Mouse (Mus musculus): ENCODE measurements around the gene Cd81. TPM values are rescaled to one million over a fixed set of nuclear protein-coding genes. Genes with fewer than 3 reads are reported as not detected.
A peak's percentile ranks its signal among the peaks of the same experiment; 100 is the strongest.

Cd81 gene
- total RNA-seq (2018; cell fraction: chromatin; rRNA removed), result 100 to 1,000 TPM in 1 of 26 experiments, 10 to 100 TPM in 25; 16.9 to 122 (median 35.5) TPM
- 100 to 1,000 TPM; 101 to 168 (median 133) TPM for total RNA-seq (2018; cell fraction: cytosol; rRNA removed)
- 100 to 1,000 TPM in 16 of 26 experiments, 10 to 100 TPM in 10; 64.2 to 209 (median 121) TPM for total RNA-seq (2018; cell fraction: nucleus; rRNA removed)
- polyA plus RNA-seq (2018), result 105 to 150 TPM (median 143 TPM) in 3 replicates

DNA sequence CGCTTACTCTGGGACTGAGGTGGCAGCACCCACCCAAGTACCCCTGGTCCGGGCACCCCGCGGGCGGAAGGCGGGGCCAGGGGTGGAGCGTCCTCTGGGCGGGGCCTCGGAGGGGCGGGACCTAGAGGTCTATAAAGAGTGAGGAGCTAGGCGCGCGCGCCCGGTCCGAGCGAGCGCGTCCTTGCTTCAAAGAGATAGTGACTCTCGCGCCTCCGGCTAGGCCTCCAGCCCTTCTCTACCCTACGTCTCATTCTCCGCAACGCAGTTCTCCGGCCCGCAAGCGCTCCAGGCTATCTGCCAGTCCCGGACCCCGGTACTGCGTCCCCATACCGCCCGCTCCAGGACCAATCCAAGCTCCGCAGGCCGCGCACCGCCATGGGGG is at the start of gene Cd81:
Gene Cd81, plus strand, starts transcription at position 114 of the 382 bp plus-strand sequence.
- peak within 1 kb of the TSS; percentile 61 for H3K27ac ChIP-seq
- 1% methylated on average over 37 of the region's 37 CpGs for WGBS (ENCODE audit: missing documents)
- H3K79me2 ChIP-seq (ENCODE audit: inconsistent target), result peaks cover 45% of the 10 kb centered on the region
- peak within 1 kb of the TSS; percentile 69 for H3K4me3 ChIP-seq (ENCODE audit: inconsistent target)
- H3K36me3 ChIP-seq (ENCODE audit: inconsistent target), result no peaks in the 10 kb centered on the region

DNA sequence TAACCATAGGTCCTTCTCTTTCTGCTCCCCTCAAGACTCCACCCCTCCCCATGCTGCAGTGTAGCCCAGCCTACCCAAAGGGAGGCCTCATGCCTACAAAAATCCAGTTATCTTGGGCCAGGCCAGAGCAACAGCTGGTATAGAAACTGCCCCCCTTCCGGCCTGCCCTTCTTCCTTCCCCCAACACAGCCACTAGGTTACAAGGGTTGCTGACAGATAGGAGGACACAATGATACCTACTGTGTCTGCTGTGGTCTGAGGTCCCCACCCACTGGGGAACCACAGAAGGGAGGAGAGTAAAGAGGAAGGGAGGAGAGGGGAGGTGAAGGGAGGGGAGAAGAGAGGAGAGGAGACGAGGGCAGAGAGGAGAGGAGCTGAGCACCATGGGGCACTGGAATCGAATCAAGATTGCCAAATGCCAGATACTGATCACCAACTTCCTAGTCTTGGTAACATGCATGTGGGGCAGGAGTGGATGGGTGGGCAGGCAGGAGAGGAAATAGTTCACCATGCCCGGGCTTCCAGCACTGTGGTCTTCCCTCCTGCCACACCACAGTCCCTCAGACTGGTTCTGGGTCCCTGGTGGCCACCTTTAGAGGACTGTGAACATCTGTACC is 47.7 kb upstream of the Cd81 start, which contains the start of gene Tspan32:
Gene Tspan32, plus strand, starts transcription at position 320 of the 617 bp plus-strand sequence.
- Histone ChIP-seq H3K27ac (peak within 1 kb of the TSS; percentile 83), H3K36me3 (ENCODE audit: inconsistent target) (no peaks in the 10 kb centered on the region), H3K79me2 (ENCODE audit: inconsistent target) (peaks cover 19% of the 10 kb centered on the region), H3K4me3 (ENCODE audit: inconsistent target) (peak within 1 kb of the TSS; percentile 53)
- WGBS (ENCODE audit: missing documents), result 24% methylated on average over 4 of the region's 4 CpGs

GRCm38 (mm10) chr7:143005344-143006096 is 47.0 kb upstream of the Cd81 start:
- Histone ChIP-seq H3K27ac (peak overlapping the region; percentile 83), H3K79me2 (ENCODE audit: inconsistent target) (peaks cover 19% of the 10 kb centered on the region), H3K4me3 (ENCODE audit: inconsistent target) (peak overlapping the region; percentile 53), H3K36me3 (ENCODE audit: inconsistent target) (no peaks in the 10 kb centered on the region)
- 16% methylated on average over 6 of the region's 6 CpGs for WGBS (ENCODE audit: missing documents)

GRCm38 (mm10) chr7:143006097-143006755 is 46.3 kb upstream of the Cd81 start:
- Histone ChIP-seq H3K27ac (peak overlapping the region; percentile 83), H3K4me3 (ENCODE audit: inconsistent target) (peak overlapping the region; percentile 53), H3K79me2 (ENCODE audit: inconsistent target) (peaks cover 19% of the 10 kb centered on the region), H3K36me3 (ENCODE audit: inconsistent target) (no peaks in the 10 kb centered on the region)
- 24% methylated on average over 2 of the region's 2 CpGs for WGBS (ENCODE audit: missing documents)

DNA sequence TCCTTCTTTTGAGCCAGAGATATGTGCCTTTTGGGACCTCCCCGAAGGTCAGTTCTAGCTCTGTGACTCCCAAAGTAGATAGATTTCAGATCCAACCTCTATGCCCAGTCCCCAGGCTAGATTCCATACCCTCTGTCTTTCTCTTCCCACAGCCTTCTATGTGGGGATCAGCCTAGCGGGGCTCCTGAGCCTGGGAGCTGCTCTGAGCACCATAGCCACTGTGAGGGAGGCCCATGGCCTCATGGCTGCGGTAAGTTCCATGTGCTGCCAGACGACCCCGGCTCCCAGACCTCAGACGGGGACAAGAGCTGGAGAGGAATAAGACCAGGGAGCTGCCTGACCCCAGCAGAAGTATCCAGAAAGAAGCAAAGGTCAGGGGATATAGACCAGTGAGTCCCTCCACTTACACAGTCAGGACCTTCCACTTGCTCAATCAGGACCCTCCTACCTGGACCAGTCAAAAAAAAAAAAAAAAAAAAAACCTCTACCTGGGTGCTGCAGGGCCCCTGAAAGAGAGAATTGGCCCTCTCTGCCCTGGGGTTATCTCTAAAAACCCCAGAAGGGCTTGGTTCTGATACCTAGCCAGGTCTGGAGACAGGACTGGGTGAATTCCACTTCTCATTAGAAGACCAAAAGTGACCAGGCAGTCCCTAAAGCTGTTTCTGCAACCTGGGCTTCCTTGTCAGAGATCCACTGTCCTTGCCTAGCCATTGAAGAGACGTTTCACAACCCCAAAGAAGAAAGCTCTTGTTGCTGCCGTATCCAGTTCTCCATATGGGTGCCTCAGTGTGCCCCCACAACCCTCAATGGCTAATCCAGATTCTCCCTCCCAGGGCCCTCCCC is 45.6 kb upstream of the Cd81 start:
- peaks cover 19% of the 10 kb centered on the region for H3K79me2 ChIP-seq (ENCODE audit: inconsistent target)
- H3K36me3 ChIP-seq (ENCODE audit: inconsistent target), result no peaks in the 10 kb centered on the region
- peak overlapping the region; percentile 83 for H3K27ac ChIP-seq
- 46% methylated on average over 8 of the region's 8 CpGs for WGBS (ENCODE audit: missing documents)
- peak overlapping the region; percentile 53 for H3K4me3 ChIP-seq (ENCODE audit: inconsistent target)

GRCm38 (mm10) chr7:143007599-143008369 is 44.8 kb upstream of the Cd81 start:
- Histone ChIP-seq H3K79me2 (ENCODE audit: inconsistent target) (peaks cover 19% of the 10 kb centered on the region), H3K27ac (peak overlapping the region; percentile 83), H3K4me3 (ENCODE audit: inconsistent target) (peak overlapping the region; percentile 53), H3K36me3 (ENCODE audit: inconsistent target) (no peaks in the 10 kb centered on the region)
- 13% methylated on average over 16 of the region's 17 CpGs for WGBS (ENCODE audit: missing documents)

- H3K79me2 ChIP-seq (ENCODE audit: inconsistent target), result peaks cover 19% of the 10 kb centered on the region
- H3K36me3 ChIP-seq (ENCODE audit: inconsistent target), result no peaks in the 10 kb centered on the region
- peak overlapping the region; percentile 10; the same call in 1 of the 2 replicates for H3K4me3 ChIP-seq (ENCODE audit: inconsistent target)
- 28% methylated on average over 8 of the region's 8 CpGs for WGBS (ENCODE audit: missing documents)
- H3K27ac ChIP-seq, result peak overlapping the region; percentile 83
Observed at GRCm38 (mm10) chr7:143008370-143008926, 44.1 kb upstream of the Cd81 start.

DNA sequence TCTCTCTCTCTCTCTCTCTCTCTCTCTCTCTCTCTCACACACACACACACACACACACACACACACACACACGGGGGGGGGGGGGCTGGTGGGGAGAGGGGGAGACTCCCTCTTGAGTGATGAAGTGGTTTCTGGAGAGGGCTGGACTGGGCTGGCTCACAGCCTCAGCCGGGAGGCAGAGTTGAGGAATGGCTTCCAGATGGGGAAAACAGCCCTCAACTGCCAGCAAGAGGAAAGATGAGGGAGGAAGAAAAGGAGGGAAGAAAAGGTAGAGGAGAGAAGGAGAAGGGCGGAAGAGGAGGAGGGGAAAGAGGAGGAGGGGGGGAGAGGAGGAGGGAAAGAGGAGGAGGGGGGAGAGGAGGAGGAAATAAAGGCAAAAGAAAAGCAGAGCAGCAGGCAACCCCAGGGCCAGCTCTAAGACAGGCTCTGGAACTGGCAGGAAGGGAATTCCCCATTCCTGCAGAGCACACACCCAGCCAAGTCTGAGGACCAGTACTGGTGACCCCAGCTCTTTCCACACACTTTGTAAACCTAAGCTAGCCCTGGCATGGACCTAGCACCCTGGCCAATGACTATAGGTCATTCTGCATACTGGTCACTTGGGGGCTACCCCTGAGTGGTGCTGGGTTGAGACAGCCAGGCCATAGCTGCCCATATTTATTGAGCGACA is 43.4 kb upstream of the Cd81 start:
- Histone ChIP-seq H3K79me2 (ENCODE audit: inconsistent target) (peaks cover 19% of the 10 kb centered on the region), H3K4me3 (ENCODE audit: inconsistent target) (no peak overlapping the region; the same call in 1 of the 2 replicates), H3K27ac (peak overlapping the region; percentile 83; the same call in 1 of the 2 replicates), H3K36me3 (ENCODE audit: inconsistent target) (no peaks in the 10 kb centered on the region)
- WGBS (ENCODE audit: missing documents), result 74% methylated on average over 3 of the region's 4 CpGs

- Histone ChIP-seq H3K36me3 (ENCODE audit: inconsistent target) (no peaks in the 10 kb centered on the region), H3K79me2 (ENCODE audit: inconsistent target) (peaks cover 19% of the 10 kb centered on the region), H3K4me3 (ENCODE audit: inconsistent target) (no peak overlapping the region), H3K27ac (no peak overlapping the region)
- 46% methylated on average over 4 of the region's 4 CpGs for WGBS (ENCODE audit: missing documents)
Observed at GRCm38 (mm10) chr7:143009996-143010395, 42.5 kb upstream of the Cd81 start.

- Histone ChIP-seq H3K36me3 (ENCODE audit: inconsistent target) (no peaks in the 10 kb centered on the region), H3K79me2 (ENCODE audit: inconsistent target) (peaks cover 11% of the 10 kb centered on the region), H3K4me3 (ENCODE audit: inconsistent target) (no peak overlapping the region), H3K27ac (no peak overlapping the region)
- WGBS (ENCODE audit: missing documents), result 88% methylated on average over 1 of the region's 1 CpGs
Observed at GRCm38 (mm10) chr7:143011226-143011625, 41.3 kb upstream of the Cd81 start.

- H3K36me3 ChIP-seq (ENCODE audit: inconsistent target), result no peaks in the 10 kb centered on the region
- WGBS (ENCODE audit: missing documents), result 98% methylated on average over 4 of the region's 5 CpGs
- H3K4me3 ChIP-seq (ENCODE audit: inconsistent target), result no peak overlapping the region
- no peak overlapping the region for H3K27ac ChIP-seq
- peaks cover under 1% of the 10 kb centered on the region; the same call in 1 of the 2 replicates for H3K79me2 ChIP-seq (ENCODE audit: inconsistent target)
Observed at GRCm38 (mm10) chr7:143012230-143012875, 40.2 kb upstream of the Cd81 start.
